Mouse (Mus musculus) embryonic facial prominence, embryonic 13.5 days (tissue): ENCODE measurements around the gene Lrrc61. TPM values are rescaled to one million over a fixed set of nuclear protein-coding genes. Genes with fewer than 3 reads are reported as not detected.
"Not testable (repeated sequence)": the region's sequence is repeated elsewhere in the genome, so short reads cannot be mapped to it uniquely, and the experiment has no call there.

ENCODE experiments used
- ATAC-seq: fragments of 200-750 bp; cut with Nextera tagmentation; 2 replicates; pipeline ENCODE4 v1.8.0; 2017; ENCODE audit warnings: low read depth; ENCODE audit not compliant: insufficient number of reproducible peaks, insufficient read depth, low FRiP score, low TSS enrichment
- H3K27ac ChIP-seq: fragments of 300-500 bp; sonication (generic); 2 replicates; pipeline ENCODE4 v1.5.1; 2015; ENCODE audit warnings: moderate library complexity, mild to moderate bottlenecking, inconsistent platforms
- H3K27me3 ChIP-seq: fragments of 300-500 bp; sonication (generic); 2 replicates; pipeline ENCODE4 v1.6.1; 2015; ENCODE audit warnings: mild to moderate bottlenecking, inconsistent platforms
- H3K36me3 ChIP-seq: fragments of 300-500 bp; sonication (generic); 2 replicates; pipeline ENCODE4 v1.6.1; 2015; ENCODE audit warnings: mild to moderate bottlenecking, inconsistent platforms
- H3K4me1 ChIP-seq: fragments of 300-500 bp; sonication (generic); 2 replicates; pipeline ENCODE4 v1.6.1; 2015; ENCODE audit warnings: inconsistent platforms
- H3K4me2 ChIP-seq: fragments of 300-500 bp; sonication (generic); 2 replicates; pipeline ENCODE4 v1.6.1; 2015; ENCODE audit warnings: moderate library complexity, mild to moderate bottlenecking, inconsistent platforms
- H3K4me3 ChIP-seq: fragments of 300-500 bp; sonication (generic); 2 replicates; pipeline ENCODE4 v1.5.1; 2015; ENCODE audit warnings: mild to moderate bottlenecking, inconsistent platforms
- H3K9ac ChIP-seq: fragments of 300-500 bp; sonication (generic); 2 replicates; pipeline ENCODE4 v1.6.1; 2015; ENCODE audit warnings: mild to moderate bottlenecking, inconsistent platforms
- H3K9me3 ChIP-seq: fragments of 300-500 bp; sonication (generic); 2 replicates; pipeline ENCODE4 v1.6.1; 2016; ENCODE audit warnings: inconsistent platforms
- WGBS: fragments of 180-500 bp; shearing (Covaris S2); methylation state at CpG from one replicate; pipeline ENCODE4 v1.1.7; 2015; ENCODE audit warnings: mixed read lengths; 5-methylcytosine and 5-hydroxymethylcytosine counted together
- polyA plus RNA-seq: library from polyadenylated mRNA; unstranded; fragments of >200 nt; fragmentation: Nextera tagmentation; extraction: Ambion mirVana; gene quantifications from 2 replicates; pipeline ENCODE4 v1.2.1, GENCODE M21; 2015

Lrrc61 gene
- 10.5 and 10.8 TPM in 2 replicates for polyA plus RNA-seq

- no peaks in the 10 kb centered on the region for H3K27me3 ChIP-seq
- peak within 1 kb of the TSS; percentile 76 for H3K4me2 ChIP-seq
- H3K4me3 ChIP-seq: peak within 1 kb of the TSS; percentile 52
- H3K9me3 ChIP-seq: no peaks in the 10 kb centered on the region
- WGBS: under 1% methylated on average over 39 of the region's 39 CpGs
- peak; percentile 80 for ATAC-seq
- peaks cover 8% of the 10 kb centered on the region; the same call in 1 of the 2 replicates for H3K36me3 ChIP-seq
- H3K4me1 ChIP-seq: peaks cover 13% of the 10 kb centered on the region
- peak within 1 kb of the TSS; percentile 80 for H3K9ac ChIP-seq
- peak within 1 kb of the TSS; percentile 98 for H3K27ac ChIP-seq
These were observed at the start of gene Lrrc61 for GRCm38 (mm10) chr6:48554280-48555103. Gene Lrrc61, plus strand, starts transcription at chr6:48554796.

GRCm38 (mm10) chr6:48508087-48508486 lies 46.5 kb upstream of the Lrrc61 start:
- Histone ChIP-seq H3K27me3 (no peaks in the 10 kb centered on the region), H3K36me3 (peaks cover 35% of the 10 kb centered on the region), H3K9ac (no peak overlapping the region), H3K4me3 (no peak overlapping the region), H3K27ac (no peak overlapping the region), H3K4me1 (peaks cover 11% of the 10 kb centered on the region), H3K9me3 (no peaks in the 10 kb centered on the region), H3K4me2 (no peak overlapping the region)
- WGBS: 72% methylated on average over 4 of the region's 4 CpGs
- no peak for ATAC-seq

GRCm38 (mm10) chr6:48510426-48510825 lies 44.2 kb upstream of the Lrrc61 start:
- H3K4me1 ChIP-seq: peaks cover 3% of the 10 kb centered on the region
- no peak overlapping the region for H3K4me2 ChIP-seq
- ATAC-seq: no peak
- no peaks in the 10 kb centered on the region for H3K27me3 ChIP-seq
- H3K36me3 ChIP-seq: peaks cover 59% of the 10 kb centered on the region
- WGBS: 59% methylated on average over 4 of the region's 4 CpGs
- no peak overlapping the region for H3K9ac ChIP-seq
- H3K9me3 ChIP-seq: no peaks in the 10 kb centered on the region
- H3K27ac ChIP-seq: peak overlapping the region; percentile 44
- H3K4me3 ChIP-seq: no peak overlapping the region

- ATAC-seq: no peak
- WGBS: 80% methylated on average over 7 of the region's 7 CpGs
- Histone ChIP-seq H3K27ac (no peak overlapping the region), H3K9ac (no peak overlapping the region), H3K9me3 (no peaks in the 10 kb centered on the region; the same call in 1 of the 2 replicates), H3K27me3 (no peaks in the 10 kb centered on the region), H3K4me3 (no peak overlapping the region), H3K4me2 (no peak overlapping the region), H3K4me1 (no peaks in the 10 kb centered on the region), H3K36me3 (peaks cover 73% of the 10 kb centered on the region)
These were observed 42.7 kb upstream of the Lrrc61 start for GRCm38 (mm10) chr6:48511861-48512260.

- not testable (repeated sequence) for H3K27ac ChIP-seq, H3K4me1 ChIP-seq, ATAC-seq, H3K9ac ChIP-seq, H3K27me3 ChIP-seq, H3K4me2 ChIP-seq, H3K9me3 ChIP-seq, H3K4me3 ChIP-seq
- H3K36me3 ChIP-seq: peaks cover 42% of the 10 kb centered on the region
- 99% methylated on average over 16 of the region's 16 CpGs for WGBS
These were observed 29.7 kb upstream of the Lrrc61 start for GRCm38 (mm10) chr6:48524882-48525281.

- peaks cover 61% of the 10 kb centered on the region for H3K36me3 ChIP-seq
- no peaks in the 10 kb centered on the region for H3K9me3 ChIP-seq
- ATAC-seq: no peak
These were observed 26.7 kb upstream of the Lrrc61 start for GRCm38 (mm10) chr6:48527901-48528300.

GRCm38 (mm10) chr6:48529261-48529660 lies 25.3 kb upstream of the Lrrc61 start:
- Histone ChIP-seq H3K9me3 (no peaks in the 10 kb centered on the region), H3K4me3 (no peak overlapping the region), H3K36me3 (peaks cover 67% of the 10 kb centered on the region), H3K27ac (no peak overlapping the region), H3K9ac (no peak overlapping the region), H3K4me2 (no peak overlapping the region), H3K27me3 (no peaks in the 10 kb centered on the region), H3K4me1 (peaks cover 11% of the 10 kb centered on the region)
- no peak for ATAC-seq
- WGBS: 77% methylated on average over 14 of the region's 14 CpGs

More at GRCm38 (mm10) chr6:48527901-48528300, 26.7 kb upstream of the Lrrc61 start:
- Histone ChIP-seq H3K4me1 (peaks cover 11% of the 10 kb centered on the region), H3K4me2 (no peak overlapping the region), H3K9ac (no peak overlapping the region), H3K27ac (no peak overlapping the region), H3K4me3 (no peak overlapping the region), H3K27me3 (no peaks in the 10 kb centered on the region)
- 92% methylated on average over 9 of the region's 9 CpGs for WGBS

- Histone ChIP-seq H3K9me3 (no peaks in the 10 kb centered on the region), H3K4me1 (peaks cover 11% of the 10 kb centered on the region), H3K27ac (no peak overlapping the region), H3K4me3 (no peak overlapping the region), H3K36me3 (peaks cover 67% of the 10 kb centered on the region), H3K9ac (no peak overlapping the region), H3K27me3 (no peaks in the 10 kb centered on the region), H3K4me2 (no peak overlapping the region)
- ATAC-seq: no peak
- WGBS: 86% methylated on average over 16 of the region's 16 CpGs
These were observed 24.6 kb upstream of the Lrrc61 start for GRCm38 (mm10) chr6:48529871-48530440.

GRCm38 (mm10) chr6:48530862-48531261 lies 23.7 kb upstream of the Lrrc61 start:
- Histone ChIP-seq H3K27me3 (no peaks in the 10 kb centered on the region), H3K9ac (no peak overlapping the region), H3K36me3 (peaks cover 67% of the 10 kb centered on the region), H3K4me3 (no peak overlapping the region), H3K4me2 (no peak overlapping the region), H3K4me1 (peaks cover 11% of the 10 kb centered on the region), H3K27ac (no peak overlapping the region), H3K9me3 (no peaks in the 10 kb centered on the region)
- WGBS: 51% methylated on average over 2 of the region's 2 CpGs
- no peak for ATAC-seq

GRCm38 (mm10) chr6:48533475-48533874 lies 21.1 kb upstream of the Lrrc61 start:
- Histone ChIP-seq H3K27me3 (no peaks in the 10 kb centered on the region), H3K36me3 (peaks cover 46% of the 10 kb centered on the region), H3K4me3 (no peak overlapping the region), H3K9me3 (no peaks in the 10 kb centered on the region), H3K4me1 (peaks cover 28% of the 10 kb centered on the region), H3K4me2 (no peak overlapping the region), H3K27ac (no peak overlapping the region), H3K9ac (no peak overlapping the region)
- 79% methylated on average over 2 of the region's 2 CpGs for WGBS
- ATAC-seq: no peak

- no peak for ATAC-seq
- no peaks in the 10 kb centered on the region for H3K27me3 ChIP-seq
- no peak overlapping the region for H3K9ac ChIP-seq
- peaks cover 28% of the 10 kb centered on the region for H3K4me1 ChIP-seq
- no peak overlapping the region for H3K27ac ChIP-seq
- no peak overlapping the region for H3K4me3 ChIP-seq
- no peaks in the 10 kb centered on the region for H3K9me3 ChIP-seq
- 80% methylated on average over 8 of the region's 8 CpGs for WGBS
- no peak overlapping the region for H3K4me2 ChIP-seq
- peaks cover 31% of the 10 kb centered on the region for H3K36me3 ChIP-seq
These were observed 19.7 kb upstream of the Lrrc61 start for GRCm38 (mm10) chr6:48534913-48535312.

- Histone ChIP-seq H3K9ac (no peak overlapping the region), H3K27ac (no peak overlapping the region), H3K4me3 (no peak overlapping the region), H3K9me3 (no peaks in the 10 kb centered on the region), H3K4me1 (peaks cover 19% of the 10 kb centered on the region), H3K4me2 (no peak overlapping the region), H3K27me3 (no peaks in the 10 kb centered on the region), H3K36me3 (peaks cover 23% of the 10 kb centered on the region)
- ATAC-seq: no peak
- WGBS: 73% methylated on average over 4 of the region's 4 CpGs
These were observed 18.5 kb upstream of the Lrrc61 start for GRCm38 (mm10) chr6:48536091-48536490.
